Mouse (Mus musculus) cortical plate, adult 2 months (tissue): ENCODE data around the gene Fam131a.

Source experiments
- CTCF ChIP-seq: fragments of 200-500 bp; IDR thresholded peaks from 2 replicates; pipeline ENCODE4 v1.5.1; 2011; ENCODE audit warnings: mild to moderate bottlenecking, control low read depth, low read length; ENCODE audit not compliant: insufficient read depth; ENCODE audit errors: extremely low read depth
- POLR2A ChIP-seq: fragments of 200-500 bp; IDR thresholded peaks from 2 replicates; pipeline ENCODE4 v1.6.1; 2011; ENCODE audit warnings: mild to moderate bottlenecking, low read length, control low read depth; ENCODE audit not compliant: insufficient read depth; ENCODE audit errors: extremely low read depth

DNA sequence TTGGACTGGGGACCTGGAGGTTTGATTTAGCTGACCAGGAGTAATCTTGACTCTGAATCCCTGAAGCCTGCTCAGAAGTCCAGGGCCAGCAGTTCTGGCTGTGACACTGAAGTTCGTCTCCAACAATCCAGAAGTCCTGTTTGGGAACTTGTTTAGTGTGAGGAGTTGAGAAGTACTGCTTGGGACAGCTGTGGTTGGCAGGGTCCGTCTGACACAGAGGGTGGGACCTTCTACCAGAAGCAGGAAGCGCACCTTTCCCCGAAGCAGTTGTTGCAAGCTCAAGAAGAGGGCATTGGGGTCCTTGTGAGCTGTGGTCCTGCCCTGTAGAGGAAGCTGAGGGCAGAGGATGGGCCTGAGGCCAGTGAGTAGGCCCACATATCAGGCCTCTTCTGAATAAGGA, 32.7 kb downstream of the Fam131a start:
- TF ChIP-seq CTCF (no peak), POLR2A (no peak)
